In genomic region chr2:31144901-31145300, GRCm38 (mm10) we compare ENCODE assay signal across 18 mouse cellular contexts. TPM values are rescaled to one million over a fixed set of nuclear protein-coding genes. Genes with fewer than 3 reads are reported as not detected.
A peak's percentile ranks its signal among the peaks of the same experiment; 100 is the strongest.
DNase-seq lines count a peak whose midpoint lies in the region; ATAC-seq and TF ChIP-seq lines count a peak whose summit lies in the region.
"Had no signal": no experiment of that assay in that cellular context is flagged by ENCODE, and none has a peak within 500 bp of the region (broad histone marks: within the 10 kb centered on the region; RNA-seq: fewer than 3 reads in every experiment).

No protein-coding gene starts in this region.

- no peak for TF ChIP-seq CTCF in liver, postnatal 0 days (IDR thresholded peaks at IDR 0.05; ENCODE audit: low read depth)

- no peak overlapping the region for H3K9ac ChIP-seq in liver, postnatal 0 days (replicated peaks)
- H3K9ac ChIP-seq: embryonic facial prominence, embryonic 12.5 days; lung, embryonic 15.5 days had no signal

- 0 out of 2 replicates have a peak, but pooled peaks cover 2% of the 10 kb centered on the region for H3K27me3 ChIP-seq in liver, postnatal 0 days (ENCODE audit: insufficient read depth, low read length)
- H3K27me3 ChIP-seq: lung, embryonic 15.5 days had no signal

- TF ChIP-seq EP300 in liver, postnatal 0 days (IDR thresholded peaks at IDR 0.05; ENCODE audit: low read depth) = no peak

- H3K4me1 ChIP-seq in liver, postnatal 0 days (ENCODE audit: insufficient read depth) = peaks cover 26% of the 10 kb centered on the region

- 42% methylated on average over 1 of the region's 1 CpGs for WGBS in liver, postnatal 0 days (ENCODE audit: insufficient replicate concordance)

- no peak overlapping the region; the same call in 1 of the 2 replicates for H3K4me2 ChIP-seq in liver, postnatal 0 days (ENCODE audit: low read depth, low read length)
- H3K4me2 ChIP-seq: embryonic facial prominence, embryonic 12.5 days; lung, embryonic 15.5 days had no signal

- no peak for ATAC-seq in liver, postnatal 0 days
- peak; percentile 13 for ATAC-seq in activated CD4-positive, CD25-positive, alpha-beta regulatory T cell, adult 4 months
- ATAC-seq in megakaryocyte progenitor cell, adult 5-6 weeks (replicated peaks; ENCODE audit: poor library complexity) = 0 out of 2 replicates have a peak, but pooled peaks have one; percentile 12
- ATAC-seq: forebrain, embryonic 14.5 days had no signal

- H3K9me3 ChIP-seq in liver, postnatal 0 days (ENCODE audit: low read length) = no peaks in the 10 kb centered on the region
- H3K9me3 ChIP-seq: embryonic facial prominence, embryonic 12.5 days; G1E; lung, embryonic 15.5 days had no signal

- H3K27ac ChIP-seq in liver, postnatal 0 days (ENCODE audit: low read depth) = peak overlapping the region; percentile 78; the same call in 1 of the 2 replicates
- H3K27ac ChIP-seq: embryonic facial prominence, embryonic 12.5 days; lung, embryonic 15.5 days had no signal

- DNase-seq in liver, postnatal 0 days = no peak
- no peak for DNase-seq in liver
- peak; percentile 52 for DNase-seq in CD4-positive helper T cell, adult 2 months (ENCODE audit: low read depth, low spot score)
- no peak for DNase-seq in cerebellum, adult 11 months
- no peak for DNase-seq in gastrocnemius, adult 18-20 months (ENCODE audit: low spot score)
- DNase-seq: adrenal gland, postnatal 36 days; cerebellum, adult 8-10 months; gastrocnemius, postnatal 14 days; heart, postnatal 10 days; kidney, adult 2 months; kidney, postnatal 10 days had no signal

- H3K4me3 ChIP-seq in liver, postnatal 0 days (ENCODE audit: low read depth, low read length) = no peak overlapping the region
- H3K4me3 ChIP-seq: embryonic facial prominence, embryonic 12.5 days; erythroblast, embryonic 14.5 days; lung, embryonic 15.5 days had no signal

- H3K36me3 ChIP-seq in liver, postnatal 0 days (replicated peaks; ENCODE audit: insufficient read depth, low read length) = peaks cover 5% of the 10 kb centered on the region

RNA-seq across cellular contexts. Expression of gene Fnbp1, which starts 3.1 kb away (rescaled TPM):
- 4.1 and 4.5 TPM in 2 replicates for polyA plus RNA-seq in liver, postnatal 0 days (2015; fragmentation: Nextera tagmentation; extraction: Ambion mirVana)
- polyA plus RNA-seq in activated CD4-positive, CD25-positive, alpha-beta regulatory T cell, adult 4 months (2017; shearing (Covaris generic)) = 100 to 1,000 TPM in 1 of 2 experiments, 10 to 100 TPM in 1; 99.6 to 101 TPM
- 30.7 and 44.8 TPM in 2 replicates for total RNA-seq in megakaryocyte progenitor cell, adult 5-6 weeks (2015)
- total RNA-seq in megakaryocyte progenitor cell, adult 5-6 weeks (2017) = 20.9 and 44.7 TPM in 2 replicates
- 10 to 100 TPM in 1 of 2 experiments, 1 to 10 TPM in 1; 9.2 to 11.9 TPM for total RNA-seq in gastrocnemius, adult 18-20 months (2021)

RNA-seq across cellular contexts. Expression of gene Gpr107, which starts 7.2 kb away (rescaled TPM):
- 9.2 and 9.8 TPM in 2 replicates for polyA plus RNA-seq in liver, postnatal 0 days (2015; fragmentation: Nextera tagmentation; extraction: Ambion mirVana)
- polyA plus RNA-seq in activated CD4-positive, CD25-positive, alpha-beta regulatory T cell, adult 4 months (2017; shearing (Covaris generic)) = 10 to 100 TPM; 44.8 to 45.0 TPM
- total RNA-seq in megakaryocyte progenitor cell, adult 5-6 weeks (2015) = 9.9 and 12.1 TPM in 2 replicates
- 13.6 and 15.2 TPM in 2 replicates for total RNA-seq in megakaryocyte progenitor cell, adult 5-6 weeks (2017)
- total RNA-seq in gastrocnemius, adult 18-20 months (2021) = 10 to 100 TPM; 21.7 to 23.4 TPM
